ENCODE assay signal across 26 mouse cellular contexts in genomic region chr3:146848112-146848511, GRCm38 (mm10). TPM values are rescaled to one million over a fixed set of nuclear protein-coding genes. Genes with fewer than 3 reads are reported as not detected.
DNase-seq lines count a peak whose midpoint lies in the region; ATAC-seq and TF ChIP-seq lines count a peak whose summit lies in the region.
"Had no signal": no experiment of that assay in that cellular context is flagged by ENCODE, and none has a peak within 500 bp of the region (broad histone marks: within the 10 kb centered on the region; RNA-seq: fewer than 3 reads in every experiment).

No protein-coding gene starts in this region.

- peaks cover 4% of the 10 kb centered on the region; the same call in 1 of the 2 replicates for H3K4me1 ChIP-seq in heart, adult 2 months (ENCODE audit: control insufficient read depth, insufficient read depth, low read length)
- no peaks in the 10 kb centered on the region for H3K4me1 ChIP-seq in heart, postnatal 0 days (ENCODE audit: control insufficient read depth, insufficient read depth)
- no peaks in the 10 kb centered on the region for H3K4me1 ChIP-seq in lung, embryonic 14.5 days (ENCODE audit: insufficient read depth)
- H3K4me1 ChIP-seq in brown adipose tissue, adult 24 weeks (ENCODE audit: control insufficient read depth, insufficient read depth, insufficient read length, low read length), result peaks cover 2% of the 10 kb centered on the region

- TF ChIP-seq POLR2A in heart, adult 2 months (IDR thresholded peaks at IDR 0.05; ENCODE audit: insufficient read depth, low read depth, low read length), result no peak

- no peak overlapping the region for H3K9ac ChIP-seq in heart, adult 2 months (ENCODE audit: low read depth, low read length)
- no peak overlapping the region for H3K9ac ChIP-seq in heart, postnatal 0 days (replicated peaks; ENCODE audit: low read depth, low read length)
- H3K9ac ChIP-seq in lung, embryonic 14.5 days, result no peak overlapping the region
- H3K9ac ChIP-seq: forebrain, embryonic 13.5 days; heart, embryonic 15.5 days; hindbrain, embryonic 14.5 days had no signal

- no peak for ATAC-seq in heart, postnatal 0 days (ENCODE audit: insufficient read depth, low read depth)
- no peak for ATAC-seq in lung, embryonic 14.5 days (ENCODE audit: insufficient read depth)
- ATAC-seq: CD4-positive, CD25-positive, alpha-beta regulatory T cell, adult 4 months; forebrain, embryonic 13.5 days; forebrain, embryonic 16.5 days; hindbrain, postnatal 0 days; inflammation-experienced regulatory T-cells, adult 6 months; intestine, embryonic 16.5 days had no signal

- no peaks in the 10 kb centered on the region for H3K27me3 ChIP-seq in heart, adult 2 months (ENCODE audit: control insufficient read depth, insufficient read depth, low read length)
- H3K27me3 ChIP-seq in heart, postnatal 0 days (ENCODE audit: control insufficient read depth, insufficient read depth, low read length), result no peaks in the 10 kb centered on the region
- no peaks in the 10 kb centered on the region for H3K27me3 ChIP-seq in lung, embryonic 14.5 days (ENCODE audit: insufficient read depth, low read length)
- H3K27me3 ChIP-seq: forebrain, embryonic 13.5 days; heart, embryonic 15.5 days had no signal

- peak overlapping the region; percentile 28; the same call in 1 of the 2 replicates for H3K27ac ChIP-seq in heart, adult 2 months
- H3K27ac ChIP-seq in heart, postnatal 0 days (ENCODE audit: low read depth), result peak overlapping the region; percentile 15; the same call in 1 of the 2 replicates
- no peak overlapping the region for H3K27ac ChIP-seq in lung, embryonic 14.5 days (ENCODE audit: low read depth)
- H3K27ac ChIP-seq in brown adipose tissue, adult 24 weeks (replicated peaks; ENCODE audit: low read depth, low read length), result peak overlapping the region; percentile 11; the same call in 1 of the 2 replicates
- H3K27ac ChIP-seq: forebrain, embryonic 10.5 days; forebrain, embryonic 13.5 days; heart, embryonic 15.5 days; hindbrain, embryonic 14.5 days; hindbrain, postnatal 0 days had no signal

- H3K4me3 ChIP-seq in heart, adult 2 months, result no peak overlapping the region
- no peak overlapping the region for H3K4me3 ChIP-seq in heart, postnatal 0 days (ENCODE audit: low read depth, low read length)
- H3K4me3 ChIP-seq in lung, embryonic 14.5 days (ENCODE audit: low read depth, low read length), result no peak overlapping the region
- H3K4me3 ChIP-seq in brown adipose tissue, adult 24 weeks (ENCODE audit: insufficient read depth, low read depth, low read length), result no peak overlapping the region
- H3K4me3 ChIP-seq: forebrain, embryonic 10.5 days; forebrain, embryonic 13.5 days; heart, embryonic 15.5 days had no signal

- TF ChIP-seq EP300 in heart, adult 2 months (IDR thresholded peaks at IDR 0.05; ENCODE audit: insufficient read depth, low read depth, low read length), result no peak
- no peak for TF ChIP-seq EP300 in heart, postnatal 0 days (IDR thresholded peaks at IDR 0.05; ENCODE audit: low read depth)

- H3K36me3 ChIP-seq in heart, adult 2 months (ENCODE audit: control insufficient read depth, insufficient read depth, low read length), result peaks cover 2% of the 10 kb centered on the region
- no peaks in the 10 kb centered on the region for H3K36me3 ChIP-seq in heart, postnatal 0 days (replicated peaks; ENCODE audit: control insufficient read depth, insufficient read depth, low read length)
- H3K36me3 ChIP-seq in lung, embryonic 14.5 days (ENCODE audit: insufficient read depth), result no peaks in the 10 kb centered on the region
- H3K36me3 ChIP-seq: forebrain, embryonic 10.5 days; heart, embryonic 15.5 days had no signal

- H3K9me3 ChIP-seq in heart, postnatal 0 days (replicated peaks; ENCODE audit: control insufficient read depth, low read length), result no peaks in the 10 kb centered on the region
- no peaks in the 10 kb centered on the region for H3K9me3 ChIP-seq in lung, embryonic 14.5 days (ENCODE audit: low read depth, low read length)
- H3K9me3 ChIP-seq: forebrain, embryonic 10.5 days; forebrain, embryonic 13.5 days; heart, embryonic 15.5 days had no signal

- no peak for TF ChIP-seq CTCF in heart, adult 2 months (IDR thresholded peaks at IDR 0.05)
- TF ChIP-seq CTCF in heart, postnatal 0 days (IDR thresholded peaks at IDR 0.05; ENCODE audit: low read depth), result no peak
- no peak for TF ChIP-seq CTCF in lung, embryonic 14.5 days (IDR thresholded peaks at IDR 0.05; ENCODE audit: low read depth)

- no peak overlapping the region for H3K4me2 ChIP-seq in heart, postnatal 0 days (ENCODE audit: low read depth, low read length)
- no peak overlapping the region for H3K4me2 ChIP-seq in lung, embryonic 14.5 days
- H3K4me2 ChIP-seq: forebrain, embryonic 13.5 days; heart, embryonic 11.5 days; heart, embryonic 15.5 days; hindbrain, embryonic 14.5 days had no signal

- 47% methylated on average over 8 of the region's 8 CpGs for WGBS in heart, adult 2 months
- WGBS in heart, postnatal 0 days, result 68% methylated on average over 8 of the region's 8 CpGs
- WGBS in lung, embryonic 14.5 days, result 82% methylated on average over 8 of the region's 8 CpGs

- DNase-seq in heart, adult 2 months, result no peak
- DNase-seq in heart, postnatal 36 days, result no peak
- DNase-seq in heart, postnatal 0 days (ENCODE audit: low spot score), result no peak
- DNase-seq in heart, adult 8-10 months (ENCODE audit: low spot score), result no peak
- DNase-seq in lung, embryonic 14.5 days, result peak; percentile 11
- DNase-seq in lung, postnatal 14 days, result no peak
- no peak for DNase-seq in cerebellum, adult 9-11 months
- DNase-seq: adrenal gland, adult 2 months; adrenal gland, postnatal 14 days; cerebellum, adult 11-12 months; cerebellum, adult 8-10 months; cerebellum, postnatal 14 days; gastrocnemius, postnatal 25 days; heart, postnatal 4 days had no signal

- intact Hi-C loops in heart, adult 2 months (cut with DNase I), result no loop called here
- intact Hi-C loops in heart, postnatal 36 days (cut with DNase I), result loop anchor here (2.0 kb wide), 1 partner anchor 51 kb away; no protein-coding TSS in a partner anchor

- H3K79me2 ChIP-seq in heart, adult 2 months (replicated peaks; ENCODE audit: control insufficient read depth, insufficient read depth, low read length), result no peaks in the 10 kb centered on the region

RNA-seq across cellular contexts. Expression of gene Ttll7, which starts 4.1 kb away (rescaled TPM):
- 1 to 10 TPM; 4.3 to 6.1 TPM for total RNA-seq in heart, adult 2 months (2021)
- polyA plus RNA-seq in heart, adult 2 months (2012; rRNA removed), result 1.6 and 2.1 TPM in 2 replicates
- 1 to 10 TPM; 4.9 to 5.5 TPM for total RNA-seq in heart, postnatal 36 days (2021)
- 6.6 and 6.7 TPM in 2 replicates for total RNA-seq in heart, postnatal 0 days (2014; rRNA removed; ENCODE audit: low replicate concordance)
- 1.2 and 1.5 TPM in 2 replicates for polyA plus RNA-seq in heart, postnatal 0 days (2015; fragmentation: Nextera tagmentation; extraction: Ambion mirVana)
- 1 to 10 TPM; 8.9 to 9.9 (median 9.4) TPM for total RNA-seq in heart, adult 8-10 months (2022)
- 2.5 and 3.8 TPM in 2 replicates for polyA plus RNA-seq in lung, embryonic 14.5 days (2014; fragmentation: Nextera tagmentation; extraction: Ambion mirVana)
- polyA plus RNA-seq in brown adipose tissue, adult 24 weeks (2012; ENCODE audit: insufficient read depth, insufficient read length, missing spikeins), result 0.59 and 2.3 TPM in 2 replicates
- total RNA-seq: MEL had no signal
- polyA plus RNA-seq: CD4-positive, CD25-positive, alpha-beta regulatory T cell, adult 4 months; inflammation-experienced regulatory T-cells, adult 6 months had no signal

RNA-seq across cellular contexts. Expression of gene Prkacb, which starts 35.3 kb away (rescaled TPM):
- 10 to 100 TPM; 57.4 to 58.9 TPM for total RNA-seq in heart, adult 2 months (2021)
- 19.8 and 30.4 TPM in 2 replicates for polyA plus RNA-seq in heart, adult 2 months (2012; rRNA removed)
- 10 to 100 TPM; 60.6 to 62.4 TPM for total RNA-seq in heart, postnatal 36 days (2021)
- 53.1 and 58.6 TPM in 2 replicates for total RNA-seq in heart, postnatal 0 days (2014; rRNA removed; ENCODE audit: low replicate concordance)
- 38.0 and 41.7 TPM in 2 replicates for polyA plus RNA-seq in heart, postnatal 0 days (2015; fragmentation: Nextera tagmentation; extraction: Ambion mirVana)
- 10 to 100 TPM; 55.5 to 64.9 (median 61.1) TPM for total RNA-seq in heart, adult 8-10 months (2022)
- polyA plus RNA-seq in lung, embryonic 14.5 days (2014; fragmentation: Nextera tagmentation; extraction: Ambion mirVana), result 69.6 and 74.8 TPM in 2 replicates
- 31.6 and 32.9 TPM in 2 replicates for polyA plus RNA-seq in brown adipose tissue, adult 24 weeks (2012; ENCODE audit: insufficient read depth, insufficient read length, missing spikeins)
